Mouse (Mus musculus): Measurements from ENCODE around the gene Sprtn.

DNA sequence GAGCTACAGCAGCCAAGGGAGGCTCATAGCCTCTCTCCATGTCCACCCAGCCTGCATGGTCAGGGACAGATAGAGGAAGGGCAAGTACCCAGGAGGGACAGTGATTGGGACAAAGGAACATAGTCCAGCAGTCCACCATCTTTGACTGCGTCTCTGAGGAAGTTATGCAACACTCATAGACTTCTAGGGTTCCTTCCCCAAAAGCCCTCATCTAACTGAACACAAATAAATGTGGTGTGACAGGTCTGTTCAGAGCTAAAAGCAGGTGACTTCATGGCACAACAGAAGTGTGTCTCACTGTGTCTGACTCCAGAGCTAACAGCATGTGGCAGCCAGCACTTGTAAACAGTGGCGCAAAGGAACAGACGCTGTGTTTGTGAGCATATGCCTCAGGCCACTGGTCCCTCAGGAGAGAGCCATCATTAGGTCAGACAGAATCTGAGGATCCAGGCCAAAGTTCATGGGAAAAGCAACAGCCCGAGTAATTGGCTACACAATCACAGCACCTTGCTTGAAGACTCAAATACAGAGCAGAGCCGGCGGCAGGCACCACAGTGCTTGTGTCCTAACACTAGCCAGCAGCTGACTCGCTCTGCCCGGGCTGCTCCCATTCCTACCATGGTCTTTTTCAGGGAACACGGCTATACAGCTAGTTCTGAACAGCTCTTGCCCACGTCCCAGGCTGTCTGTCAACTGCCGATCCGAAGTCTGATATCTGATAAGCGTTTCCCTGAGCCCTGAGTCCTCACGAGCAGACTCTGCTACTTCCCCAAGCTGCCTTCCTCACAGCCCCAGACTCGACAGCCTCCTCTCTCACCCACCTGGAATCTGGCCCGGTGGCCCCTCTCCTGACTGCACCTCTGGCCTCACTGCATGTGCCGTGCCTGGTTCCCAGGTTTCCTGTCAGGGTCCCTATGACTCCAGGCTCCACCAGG lies 14.5 kb downstream of the Sprtn start:
- no peak for TF ChIP-seq GATA1 (IDR thresholded peaks at IDR 0.05; ENCODE audit: borderline replicate concordance, low read length)
- TF ChIP-seq FLI1 (IDR thresholded peaks at IDR 0.05; ENCODE audit: low read length), result no peak

Measured in megakaryocyte, embryonic 14.5 days (primary cell).